Mouse (Mus musculus) right cerebral cortex, postnatal 10 days (tissue): ENCODE data around the gene Zfp791.
A peak's percentile ranks its signal among the peaks of the same experiment; 100 is the strongest.
"Not testable (repeated sequence)": the region's sequence is repeated elsewhere in the genome, so short reads cannot be mapped to it uniquely, and the experiment has no call there.

Experiments
- DNase-seq, 2 experiments: peaks; one replicate each; pipeline ENCODE4 v3.0.0; 2021; ENCODE audit warnings: low spot score in 2 of 2

The Zfp791 gene

GRCm38 (mm10) chr8:85083108-85083813, 39.6 kb downstream of the Zfp791 start, which contains the start of gene Man2b1:
Gene Man2b1, plus strand, starts transcription at chr8:85083270.
- DNase-seq, result peak; percentile 94

DNA sequence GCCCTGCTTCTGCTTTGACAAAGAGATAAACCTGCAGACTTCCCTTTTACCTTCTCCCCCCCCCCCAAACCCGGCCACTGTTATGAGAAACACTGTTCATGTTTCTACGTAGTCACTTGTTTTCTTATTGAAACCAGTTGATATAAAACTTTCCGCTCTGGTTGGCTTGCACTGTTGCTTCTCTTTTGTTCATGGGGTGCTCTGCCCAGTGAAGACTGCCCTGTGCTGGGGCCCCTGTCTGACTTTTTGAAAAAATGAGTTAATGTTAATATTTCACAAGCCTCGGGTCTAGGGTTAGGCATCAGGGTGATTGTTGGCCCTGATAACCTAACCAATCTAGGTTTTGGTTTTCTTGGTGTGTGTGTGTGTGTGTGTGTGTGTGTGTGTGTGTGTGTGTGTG, 40.7 kb downstream of the Zfp791 start:
- DNase-seq, result not testable (repeated sequence)

DNA sequence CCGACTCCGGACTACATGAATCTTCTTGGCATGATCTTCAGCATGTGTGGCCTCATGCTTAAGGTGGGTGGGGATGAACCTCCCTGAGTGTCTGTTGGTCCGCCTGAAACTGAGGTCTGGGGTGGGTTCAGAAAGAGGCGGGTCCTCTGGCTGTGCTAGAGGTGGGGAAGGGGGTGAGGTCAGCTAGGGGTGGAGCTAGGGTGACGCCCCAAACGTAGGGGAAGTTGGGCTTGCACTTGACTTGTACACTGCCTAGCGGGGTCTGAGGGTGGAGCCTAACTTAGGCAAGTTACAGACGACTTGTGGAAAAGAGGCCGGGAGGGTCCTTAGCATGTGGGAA, 41.7 kb downstream of the Zfp791 start, which contains the start of gene Wdr83:
TSS of gene Wdr83 (minus strand) at position 91 of the 340 bp plus-strand sequence.
- no peak for DNase-seq

GRCm38 (mm10) chr8:85080532-85081215, 42.2 kb downstream of the Zfp791 start, which contains the start of gene Wdr83os:
Gene Wdr83os, plus strand, starts transcription at chr8:85080740.
- DNase-seq, result peak; percentile 70 to 72

GRCm38 (mm10) chr8:85080214-85080531, 42.7 kb downstream of the Zfp791 start:
- no peak for DNase-seq

DNA sequence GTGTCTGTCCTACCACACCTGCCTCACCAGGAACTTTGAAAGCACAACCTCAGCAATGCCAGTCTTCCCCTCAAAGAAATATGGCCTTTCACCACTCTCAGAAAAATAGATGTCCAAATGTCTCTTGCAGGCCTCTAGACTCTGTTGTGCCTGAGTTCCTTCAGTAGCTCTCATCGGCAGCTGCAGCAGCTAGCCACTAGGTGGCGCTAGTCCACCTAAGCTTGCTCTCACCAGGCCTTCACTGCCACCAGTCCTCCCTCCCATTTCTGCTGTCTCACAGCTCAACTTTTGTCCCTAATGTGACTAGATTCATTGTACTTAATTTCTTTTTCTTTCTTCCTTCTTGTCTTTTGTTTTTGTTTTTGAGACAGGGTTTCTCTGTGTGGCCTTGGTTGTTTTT, 45.9 kb downstream of the Zfp791 start:
- DNase-seq, result peak; percentile 90 to 91

GRCm38 (mm10) chr8:85076001-85076400, 46.9 kb downstream of the Zfp791 start:
- DNase-seq, result peak; percentile 50 to 60

GRCm38 (mm10) chr8:85074617-85075016, 48.3 kb downstream of the Zfp791 start:
- no peak for DNase-seq

- DNase-seq, result peak in 1 of 2 experiments; percentile 39
Observed at GRCm38 (mm10) chr8:85074167-85074566, 48.7 kb downstream of the Zfp791 start.

DNA sequence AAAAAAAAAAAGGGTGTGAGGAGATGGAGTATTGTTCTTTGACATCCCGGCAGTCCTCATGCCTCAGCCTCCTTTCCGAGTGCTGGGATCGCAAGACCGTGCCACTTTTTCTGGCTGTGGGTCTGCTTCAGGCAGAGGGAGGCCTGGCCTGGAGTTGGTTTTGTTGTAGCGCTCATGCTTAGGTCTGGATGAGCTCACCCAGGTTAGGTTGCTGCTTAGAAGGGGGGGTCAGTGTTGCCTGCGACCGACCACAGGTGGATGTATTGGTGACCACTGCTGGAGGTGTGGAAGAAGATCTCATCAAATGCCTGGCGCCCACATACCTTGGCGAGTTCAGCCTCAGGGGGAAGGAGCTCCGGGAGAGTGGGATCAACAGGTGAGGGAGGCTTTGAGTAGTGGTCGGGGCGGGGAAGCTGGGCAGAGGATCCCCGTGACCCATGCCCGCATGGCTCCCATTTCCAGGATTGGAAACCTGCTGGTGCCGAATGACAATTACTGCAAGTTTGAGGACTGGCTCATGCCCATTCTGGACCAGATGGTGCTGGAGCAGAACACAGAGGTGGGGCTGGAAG, 49.8 kb downstream of the Zfp791 start:
- DNase-seq, result peak in 1 of 2 experiments; percentile 38

GRCm38 (mm10) chr8:85072364-85072929, 50.4 kb downstream of the Zfp791 start:
- peak in 1 of 2 experiments; percentile 60 for DNase-seq

- peak; percentile 96 for DNase-seq
Observed at GRCm38 (mm10) chr8:85071514-85072281, 51.2 kb downstream of the Zfp791 start, which contains the start of gene Dhps. Gene Dhps, plus strand, starts transcription at chr8:85071757.

DNA sequence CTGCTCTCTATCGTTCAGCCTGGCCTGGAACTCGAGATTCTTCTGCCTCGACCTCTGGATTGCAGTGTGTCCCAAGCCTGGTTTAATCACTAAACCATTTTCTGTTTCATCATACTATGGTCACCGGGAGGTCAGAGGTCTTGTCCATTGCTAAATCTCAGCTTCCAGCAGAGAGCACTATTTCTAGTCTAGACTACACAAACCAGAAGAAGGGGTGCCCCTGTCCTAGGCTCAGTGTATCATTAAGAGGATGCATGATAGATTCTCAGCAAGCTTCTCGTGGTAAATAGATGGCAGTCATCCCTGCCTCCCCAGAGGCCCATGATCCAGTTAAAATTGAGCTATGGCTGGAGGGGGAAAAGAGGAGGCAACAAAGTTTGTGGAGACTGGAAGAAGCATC, 51.9 kb downstream of the Zfp791 start:
- DNase-seq, result no peak

DNA sequence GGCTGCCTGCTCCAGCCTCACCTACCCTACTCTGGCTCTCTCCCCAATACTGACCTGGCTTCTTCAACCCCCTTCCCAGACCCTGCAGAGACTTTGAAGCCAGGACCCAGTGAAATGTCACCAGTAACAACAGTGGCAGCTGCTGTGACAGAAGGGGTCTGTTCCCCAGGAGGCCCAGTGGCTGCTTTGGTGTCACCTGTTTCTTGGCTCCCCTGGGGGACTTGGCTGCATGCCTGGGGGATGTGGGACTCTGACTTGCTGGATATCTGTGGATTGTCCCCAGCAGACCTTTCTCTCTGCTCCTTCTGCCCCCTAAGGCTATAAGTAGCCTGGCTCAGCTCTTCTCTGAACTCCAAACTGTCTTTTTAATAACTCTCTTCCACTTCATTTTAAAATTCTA, 54.9 kb downstream of the Zfp791 start, which contains the start of gene Gm5741:
TSS of gene Gm5741 (minus strand) at position 1 of the 400 bp plus-strand sequence.
- no peak for DNase-seq

- no peak for DNase-seq
Observed at GRCm38 (mm10) chr8:85067155-85067554, 55.7 kb downstream of the Zfp791 start.

- DNase-seq, result no peak
Observed at GRCm38 (mm10) chr8:85065213-85065612, 57.7 kb downstream of the Zfp791 start.

- no peak for DNase-seq
Observed at GRCm38 (mm10) chr8:85062603-85063002, 60.3 kb downstream of the Zfp791 start.

- peak; percentile 94 to 97 for DNase-seq
Observed at GRCm38 (mm10) chr8:85059879-85060616, 62.8 kb downstream of the Zfp791 start, which contains the start of gene Fbxw9. Gene Fbxw9, plus strand, starts transcription at chr8:85060055.
